Mouse (Mus musculus) urinary bladder, postnatal 14 days (tissue): ENCODE results near the gene Sfxn4.
"Not testable (repeated sequence)": the region's sequence is repeated elsewhere in the genome, so short reads cannot be mapped to it uniquely, and the experiment has no call there.

ENCODE experiments used
- DNase-seq: peaks from one replicate; pipeline ENCODE4 v3.0.0; 2021; ENCODE audit warnings: low spot score

Sfxn4 gene

GRCm38 (mm10) chr19:60860868-60861700 is at the start of gene Sfxn4:
TSS of gene Sfxn4 (minus strand) at chr19:60861479.
- peak; percentile 92 for DNase-seq

- DNase-seq: no peak
These were observed 49.0 kb upstream of the Sfxn4 start for GRCm38 (mm10) chr19:60910304-60910703.

GRCm38 (mm10) chr19:60905477-60905876 is 44.2 kb upstream of the Sfxn4 start:
- DNase-seq: no peak

- no peak for DNase-seq
These were observed 42.7 kb upstream of the Sfxn4 start for GRCm38 (mm10) chr19:60903971-60904370.

- DNase-seq: no peak
These were observed 41.9 kb upstream of the Sfxn4 start for GRCm38 (mm10) chr19:60903139-60903538.

GRCm38 (mm10) chr19:60895251-60895880 is 34.1 kb upstream of the Sfxn4 start:
- no peak for DNase-seq

- DNase-seq: peak; percentile 78
These were observed 30.8 kb upstream of the Sfxn4 start for GRCm38 (mm10) chr19:60891934-60892547.

GRCm38 (mm10) chr19:60891123-60891470 is 29.8 kb upstream of the Sfxn4 start:
- DNase-seq: no peak

GRCm38 (mm10) chr19:60890391-60891122 is 29.3 kb upstream of the Sfxn4 start:
- no peak for DNase-seq

GRCm38 (mm10) chr19:60889714-60890315 is 28.5 kb upstream of the Sfxn4 start, which contains the start of gene Grk5:
TSS of gene Grk5 (plus strand) at chr19:60889749.
- DNase-seq: peak; percentile 97

GRCm38 (mm10) chr19:60889101-60889713 is 27.9 kb upstream of the Sfxn4 start:
- peak; percentile 53 for DNase-seq

- no peak for DNase-seq
These were observed 26.4 kb upstream of the Sfxn4 start for GRCm38 (mm10) chr19:60887637-60888036.

GRCm38 (mm10) chr19:60883129-60883528 is 21.9 kb upstream of the Sfxn4 start:
- DNase-seq: peak; percentile 15

- DNase-seq: peak; percentile 97
These were observed 12.9 kb upstream of the Sfxn4 start, which contains the start of gene Prdx3 for GRCm38 (mm10) chr19:60874064-60874694. TSS of gene Prdx3 (minus strand) at chr19:60874556.

GRCm38 (mm10) chr19:60873501-60873900 is 12.2 kb upstream of the Sfxn4 start:
- DNase-seq: peak; percentile 23

GRCm38 (mm10) chr19:60872272-60872671 is 11.0 kb upstream of the Sfxn4 start:
- no peak for DNase-seq

- no peak for DNase-seq
These were observed 10.1 kb upstream of the Sfxn4 start for GRCm38 (mm10) chr19:60871366-60871765.

- no peak for DNase-seq
These were observed 9.2 kb upstream of the Sfxn4 start for GRCm38 (mm10) chr19:60870489-60870888.

GRCm38 (mm10) chr19:60866169-60866568 is 4.9 kb upstream of the Sfxn4 start:
- not testable (repeated sequence) for DNase-seq

GRCm38 (mm10) chr19:60845731-60846130 is 15.5 kb downstream of the Sfxn4 start:
- DNase-seq: no peak

GRCm38 (mm10) chr19:60843324-60843723 is 18.0 kb downstream of the Sfxn4 start:
- DNase-seq: no peak
